Mouse (Mus musculus) cerebellum, adult 18-20 months (tissue): Measurements from ENCODE around the gene Snrnp70.
"Not testable (repeated sequence)": the region's sequence is repeated elsewhere in the genome, so short reads cannot be mapped to it uniquely, and the experiment has no call there.

ENCODE experiments used
- DNase-seq, 2 experiments: peaks; one replicate each; pipeline ENCODE4 v3.0.0; 2021

Snrnp70 gene

GRCm38 (mm10) chr7:45367020-45367880 is 28.3 kb downstream of the Snrnp70 start:
- DNase-seq = peak; percentile 98 to 99

- DNase-seq = no peak
Measured at GRCm38 (mm10) chr7:45366652-45367019, 28.9 kb downstream of the Snrnp70 start, which contains the start of gene Ppfia3. Ppfia3 (minus strand) TSS chr7:45367019.

- peak; percentile 69 to 70 for DNase-seq
Measured at GRCm38 (mm10) chr7:45365742-45366651, 29.5 kb downstream of the Snrnp70 start.

- DNase-seq = peak; percentile 34 to 49
Measured at GRCm38 (mm10) chr7:45363983-45364382, 31.6 kb downstream of the Snrnp70 start.

- DNase-seq = peak; percentile 80 to 91
Measured at GRCm38 (mm10) chr7:45362801-45363200, 32.7 kb downstream of the Snrnp70 start.

GRCm38 (mm10) chr7:45361243-45361804 is 34.2 kb downstream of the Snrnp70 start:
- DNase-seq = peak; percentile 87 to 93

GRCm38 (mm10) chr7:45360404-45361125 is 35.0 kb downstream of the Snrnp70 start:
- peak in 1 of 2 experiments; percentile 46 for DNase-seq

- not testable (repeated sequence) for DNase-seq
Measured at GRCm38 (mm10) chr7:45359081-45359480, 36.5 kb downstream of the Snrnp70 start.

GRCm38 (mm10) chr7:45356087-45356486 is 39.5 kb downstream of the Snrnp70 start:
- DNase-seq = no peak

GRCm38 (mm10) chr7:45355318-45356020 is 40.1 kb downstream of the Snrnp70 start:
- no peak for DNase-seq

- DNase-seq = no peak
Measured at GRCm38 (mm10) chr7:45353041-45353440, 42.5 kb downstream of the Snrnp70 start.

GRCm38 (mm10) chr7:45346905-45347304 is 48.6 kb downstream of the Snrnp70 start:
- no peak for DNase-seq

GRCm38 (mm10) chr7:45343543-45343942 is 52.0 kb downstream of the Snrnp70 start:
- no peak for DNase-seq

- DNase-seq = no peak
Measured at GRCm38 (mm10) chr7:45342081-45342480, 53.5 kb downstream of the Snrnp70 start.

- peak; percentile 52 to 59 for DNase-seq
Measured at GRCm38 (mm10) chr7:45341303-45341702, 54.2 kb downstream of the Snrnp70 start.

- DNase-seq = no peak
Measured at GRCm38 (mm10) chr7:45340669-45341068, 54.9 kb downstream of the Snrnp70 start.

- DNase-seq = no peak
Measured at GRCm38 (mm10) chr7:45340066-45340442, 55.5 kb downstream of the Snrnp70 start.

- DNase-seq = peak; percentile 71 to 74
Measured at GRCm38 (mm10) chr7:45339410-45340065, 56.0 kb downstream of the Snrnp70 start.

- peak; percentile 44 to 46 for DNase-seq
Measured at GRCm38 (mm10) chr7:45338161-45338911, 57.2 kb downstream of the Snrnp70 start.

- DNase-seq = no peak
Measured at GRCm38 (mm10) chr7:45337469-45337868, 58.1 kb downstream of the Snrnp70 start.
